Mouse (Mus musculus): ENCODE data around the gene Baiap2l2. TPM values are rescaled to one million over a fixed set of nuclear protein-coding genes. Genes with fewer than 3 reads are reported as not detected.

Gene Baiap2l2
- 3.1 and 5.4 TPM in 2 replicates for polyA plus RNA-seq (2015; fragmentation: Nextera tagmentation; extraction: Ambion mirVana)

GRCm38 (mm10) chr15:79285399-79285798, at the start of gene Baiap2l2:
Gene Baiap2l2, minus strand, starts transcription at chr15:79285537.
- ATAC-seq, result no peak
- H3K4me2 ChIP-seq (ENCODE audit: low read length), result no peak within 1 kb of the TSS
- 78% methylated on average over 10 of the region's 10 CpGs for WGBS
- H3K4me3 ChIP-seq (ENCODE audit: low read length), result no peak within 1 kb of the TSS
- no peaks in the 10 kb centered on the region for H3K9me3 ChIP-seq (ENCODE audit: control insufficient read depth, low read length)
- no peak within 1 kb of the TSS for H3K27ac ChIP-seq (ENCODE audit: low read depth, low read length)
- H3K9ac ChIP-seq (ENCODE audit: low read depth, low read length), result no peak within 1 kb of the TSS
- H3K4me1 ChIP-seq (ENCODE audit: control insufficient read depth, insufficient read depth, low read depth, low read length), result no peaks in the 10 kb centered on the region
- no peaks in the 10 kb centered on the region for H3K27me3 ChIP-seq (replicated peaks; ENCODE audit: control insufficient read depth, insufficient read depth, low read length)
- no peaks in the 10 kb centered on the region for H3K36me3 ChIP-seq (ENCODE audit: control insufficient read depth, insufficient read depth, low read length)

DNA sequence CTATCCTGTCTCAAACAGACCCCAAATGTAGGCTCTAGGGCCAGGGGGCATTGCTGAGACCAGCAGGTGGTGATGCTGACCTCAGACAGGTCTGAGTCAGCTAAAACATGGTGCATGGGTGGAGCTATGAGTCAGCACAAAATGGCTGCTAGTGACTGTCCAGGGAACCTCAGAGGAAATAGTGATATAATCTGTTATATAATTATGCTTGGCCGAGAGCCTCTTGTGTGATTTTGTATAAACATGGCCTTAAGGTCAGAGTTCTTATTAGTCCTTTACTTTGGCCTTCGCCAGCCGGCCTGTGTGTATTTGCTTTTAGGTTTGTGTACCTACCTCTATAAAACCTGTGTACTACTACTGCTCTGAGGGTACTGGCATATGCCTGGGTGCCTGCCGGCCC, 48.1 kb upstream of the Baiap2l2 start:
- WGBS, result 78% methylated on average over 4 of the region's 4 CpGs

GRCm38 (mm10) chr15:79330521-79330920, 45.2 kb upstream of the Baiap2l2 start:
- Histone ChIP-seq H3K27ac (ENCODE audit: low read depth, low read length) (no peak overlapping the region), H3K9me3 (ENCODE audit: control insufficient read depth, low read length) (no peaks in the 10 kb centered on the region), H3K27me3 (replicated peaks; ENCODE audit: control insufficient read depth, insufficient read depth, low read length) (no peaks in the 10 kb centered on the region), H3K36me3 (ENCODE audit: control insufficient read depth, insufficient read depth, low read length) (no peaks in the 10 kb centered on the region), H3K4me1 (ENCODE audit: control insufficient read depth, insufficient read depth, low read depth, low read length) (peaks cover 8% of the 10 kb centered on the region), H3K4me3 (ENCODE audit: low read length) (no peak overlapping the region), H3K4me2 (ENCODE audit: low read length) (no peak overlapping the region), H3K9ac (ENCODE audit: low read depth, low read length) (no peak overlapping the region)
- no peak for ATAC-seq
- WGBS, result 79% methylated on average over 4 of the region's 4 CpGs

More for the DNA sequence above, 48.1 kb upstream of the Baiap2l2 start:
- no peak for ATAC-seq
- Histone ChIP-seq H3K27ac (ENCODE audit: low read depth, low read length) (no peak overlapping the region), H3K9ac (ENCODE audit: low read depth, low read length) (no peak overlapping the region), H3K4me1 (ENCODE audit: control insufficient read depth, insufficient read depth, low read depth, low read length) (no peaks in the 10 kb centered on the region), H3K9me3 (ENCODE audit: control insufficient read depth, low read length) (no peaks in the 10 kb centered on the region), H3K27me3 (replicated peaks; ENCODE audit: control insufficient read depth, insufficient read depth, low read length) (no peaks in the 10 kb centered on the region), H3K4me3 (ENCODE audit: low read length) (no peak overlapping the region), H3K36me3 (ENCODE audit: control insufficient read depth, insufficient read depth, low read length) (no peaks in the 10 kb centered on the region), H3K4me2 (ENCODE audit: low read length) (no peak overlapping the region)

DNA sequence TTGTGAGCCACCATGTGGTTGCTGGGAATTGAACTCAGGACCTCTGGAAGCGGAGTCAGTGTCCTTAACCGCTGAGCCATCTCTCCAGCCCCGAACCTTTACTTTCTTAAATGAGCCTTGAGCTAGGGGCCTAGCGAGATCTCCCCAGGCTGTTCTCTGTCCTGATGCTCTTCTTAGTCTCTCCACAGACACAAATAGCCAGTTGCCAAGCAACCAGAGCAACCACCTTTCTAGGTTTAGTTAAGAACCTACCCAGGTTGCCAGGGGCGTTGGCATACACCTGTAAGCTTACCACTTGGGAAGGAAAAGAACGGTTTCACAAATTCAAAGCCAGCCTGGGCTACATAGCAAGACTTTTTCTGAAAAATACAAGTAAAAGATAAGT, 44.6 kb upstream of the Baiap2l2 start:
- no peaks in the 10 kb centered on the region for H3K9me3 ChIP-seq (ENCODE audit: control insufficient read depth, low read length)
- ATAC-seq, result no peak
- H3K9ac ChIP-seq (ENCODE audit: low read depth, low read length), result no peak overlapping the region
- peaks cover 8% of the 10 kb centered on the region for H3K4me1 ChIP-seq (ENCODE audit: control insufficient read depth, insufficient read depth, low read depth, low read length)
- H3K27ac ChIP-seq (ENCODE audit: low read depth, low read length), result no peak overlapping the region
- no peak overlapping the region for H3K4me3 ChIP-seq (ENCODE audit: low read length)
- no peak overlapping the region for H3K4me2 ChIP-seq (ENCODE audit: low read length)
- no peaks in the 10 kb centered on the region for H3K27me3 ChIP-seq (replicated peaks; ENCODE audit: control insufficient read depth, insufficient read depth, low read length)
- H3K36me3 ChIP-seq (ENCODE audit: control insufficient read depth, insufficient read depth, low read length), result no peaks in the 10 kb centered on the region
- 86% methylated on average over 6 of the region's 6 CpGs for WGBS

GRCm38 (mm10) chr15:79329346-79329978, 44.1 kb upstream of the Baiap2l2 start:
- Histone ChIP-seq H3K4me3 (ENCODE audit: low read length) (no peak overlapping the region), H3K27me3 (replicated peaks; ENCODE audit: control insufficient read depth, insufficient read depth, low read length) (no peaks in the 10 kb centered on the region), H3K36me3 (ENCODE audit: control insufficient read depth, insufficient read depth, low read length) (no peaks in the 10 kb centered on the region), H3K4me2 (ENCODE audit: low read length) (no peak overlapping the region), H3K9ac (ENCODE audit: low read depth, low read length) (no peak overlapping the region), H3K9me3 (ENCODE audit: control insufficient read depth, low read length) (no peaks in the 10 kb centered on the region), H3K4me1 (ENCODE audit: control insufficient read depth, insufficient read depth, low read depth, low read length) (peaks cover 8% of the 10 kb centered on the region), H3K27ac (ENCODE audit: low read depth, low read length) (no peak overlapping the region)
- 95% methylated on average over 6 of the region's 6 CpGs for WGBS
- no peak for ATAC-seq

GRCm38 (mm10) chr15:79328939-79329275, 43.6 kb upstream of the Baiap2l2 start:
- H3K9ac ChIP-seq (ENCODE audit: low read depth, low read length), result no peak overlapping the region
- no peak overlapping the region; the same call in 1 of the 2 replicates for H3K27ac ChIP-seq (ENCODE audit: low read depth, low read length)

DNA sequence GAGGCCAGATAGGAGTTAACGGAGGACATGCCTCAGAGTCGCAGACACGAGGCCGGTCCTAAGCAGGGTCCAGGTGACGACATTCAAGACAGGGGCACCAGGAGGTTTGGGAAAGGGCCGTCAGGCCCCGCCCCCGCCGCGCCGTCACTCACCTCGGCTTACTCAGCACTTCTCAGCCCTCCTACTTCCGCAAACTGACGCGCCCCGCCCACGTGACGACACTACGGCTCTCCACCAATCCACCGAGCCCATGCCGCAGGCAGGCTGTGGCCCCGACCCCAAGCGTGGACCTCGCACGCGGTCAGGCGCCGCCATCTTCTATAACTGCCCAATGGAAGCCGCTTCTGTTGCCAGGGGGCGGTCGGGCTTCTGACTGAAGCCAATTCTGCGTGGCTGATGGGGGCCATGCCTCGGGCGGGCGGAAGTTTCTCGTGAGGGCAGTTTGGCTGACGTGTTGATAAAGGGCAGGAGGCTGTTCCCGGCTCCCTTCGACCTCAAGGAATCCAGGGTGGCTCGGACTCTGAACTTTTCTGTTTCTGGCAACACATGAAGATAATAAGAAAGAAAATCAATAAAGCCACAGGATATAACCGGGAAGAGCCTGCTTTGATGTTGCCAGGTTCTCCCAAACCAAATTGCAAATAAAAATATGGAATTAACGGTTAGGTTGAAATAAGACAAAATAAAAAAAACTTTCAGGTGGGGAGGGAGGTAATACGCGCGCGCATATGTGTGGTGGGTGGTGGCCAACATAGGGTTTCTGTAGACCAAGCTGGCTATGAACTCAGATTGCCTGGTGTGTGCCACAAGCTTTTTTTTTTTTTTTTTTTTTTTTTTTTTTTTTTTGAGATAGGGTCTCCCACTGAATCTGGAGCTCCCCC, 43.0 kb upstream of the Baiap2l2 start, which contains the start of gene Pla2g6:
TSS of gene Pla2g6 (minus strand) at position 333 of the 881 bp plus-strand sequence.
- Histone ChIP-seq H3K4me3 (ENCODE audit: low read length) (peak within 1 kb of the TSS; percentile 54), H3K27me3 (replicated peaks; ENCODE audit: control insufficient read depth, insufficient read depth, low read length) (no peaks in the 10 kb centered on the region), H3K36me3 (ENCODE audit: control insufficient read depth, insufficient read depth, low read length) (no peaks in the 10 kb centered on the region), H3K4me1 (ENCODE audit: control insufficient read depth, insufficient read depth, low read depth, low read length) (peaks cover 8% of the 10 kb centered on the region), H3K27ac (ENCODE audit: low read depth, low read length) (peak within 1 kb of the TSS; percentile 86), H3K9me3 (ENCODE audit: control insufficient read depth, low read length) (no peaks in the 10 kb centered on the region), H3K9ac (ENCODE audit: low read depth, low read length) (peak within 1 kb of the TSS; percentile 66), H3K4me2 (ENCODE audit: low read length) (peak within 1 kb of the TSS; percentile 83)
- ATAC-seq, result peak; percentile 98
- WGBS, result 5% methylated on average over 39 of the region's 46 CpGs

More at GRCm38 (mm10) chr15:79328939-79329275, 43.6 kb upstream of the Baiap2l2 start:
- no peaks in the 10 kb centered on the region for H3K27me3 ChIP-seq (replicated peaks; ENCODE audit: control insufficient read depth, insufficient read depth, low read length)
- 96% methylated on average over 4 of the region's 4 CpGs for WGBS
- H3K4me1 ChIP-seq (ENCODE audit: control insufficient read depth, insufficient read depth, low read depth, low read length), result peaks cover 8% of the 10 kb centered on the region
- ATAC-seq, result no peak
- peak overlapping the region; percentile 83; the same call in 1 of the 2 replicates for H3K4me2 ChIP-seq (ENCODE audit: low read length)
- no peaks in the 10 kb centered on the region for H3K9me3 ChIP-seq (ENCODE audit: control insufficient read depth, low read length)
- H3K4me3 ChIP-seq (ENCODE audit: low read length), result no peak overlapping the region
- no peaks in the 10 kb centered on the region for H3K36me3 ChIP-seq (ENCODE audit: control insufficient read depth, insufficient read depth, low read length)

GRCm38 (mm10) chr15:79326971-79327961, 41.9 kb upstream of the Baiap2l2 start:
- peak overlapping the region; percentile 66 for H3K9ac ChIP-seq (ENCODE audit: low read depth, low read length)
- ATAC-seq, result peak; percentile 34
- 8% methylated on average over 20 of the region's 20 CpGs for WGBS
- peaks cover 8% of the 10 kb centered on the region for H3K4me1 ChIP-seq (ENCODE audit: control insufficient read depth, insufficient read depth, low read depth, low read length)
- H3K36me3 ChIP-seq (ENCODE audit: control insufficient read depth, insufficient read depth, low read length), result no peaks in the 10 kb centered on the region
- peak overlapping the region; percentile 86 for H3K27ac ChIP-seq (ENCODE audit: low read depth, low read length)
- no peaks in the 10 kb centered on the region for H3K9me3 ChIP-seq (ENCODE audit: control insufficient read depth, low read length)
- H3K4me2 ChIP-seq (ENCODE audit: low read length), result peak overlapping the region; percentile 83
- no peaks in the 10 kb centered on the region for H3K27me3 ChIP-seq (replicated peaks; ENCODE audit: control insufficient read depth, insufficient read depth, low read length)
- peak overlapping the region; percentile 54 for H3K4me3 ChIP-seq (ENCODE audit: low read length)

Data from hindbrain, embryonic 16.5 days (tissue).